Mouse (Mus musculus) lung, postnatal 25 days (tissue): ENCODE data around the gene Fchsd2.
A peak's percentile ranks its signal among the peaks of the same experiment; 100 is the strongest.

Experiments used
- DNase-seq: peaks from one replicate; pipeline ENCODE4 v3.0.0; 2022; ENCODE audit warnings: low spot score

Gene Fchsd2

GRCm38 (mm10) chr7:101210826-101211225 is 118.2 kb downstream of the Fchsd2 start:
- no peak for DNase-seq

GRCm38 (mm10) chr7:101213515-101214263 is 121.0 kb downstream of the Fchsd2 start:
- peak; percentile 48 for DNase-seq

GRCm38 (mm10) chr7:101216724-101217123 is 124.1 kb downstream of the Fchsd2 start:
- DNase-seq, result no peak

GRCm38 (mm10) chr7:101223501-101223900 is 130.8 kb downstream of the Fchsd2 start:
- DNase-seq, result no peak

- DNase-seq, result no peak
Measured at GRCm38 (mm10) chr7:101229336-101229735, 136.7 kb downstream of the Fchsd2 start.

GRCm38 (mm10) chr7:101231458-101231857 is 138.8 kb downstream of the Fchsd2 start:
- DNase-seq, result peak; percentile 53

GRCm38 (mm10) chr7:101232716-101233115 is 140.1 kb downstream of the Fchsd2 start:
- no peak for DNase-seq

- DNase-seq, result no peak
Measured at GRCm38 (mm10) chr7:101236712-101237473, 144.2 kb downstream of the Fchsd2 start.

GRCm38 (mm10) chr7:101248760-101249159 is 156.1 kb downstream of the Fchsd2 start:
- no peak for DNase-seq

GRCm38 (mm10) chr7:101249173-101249572 is 156.5 kb downstream of the Fchsd2 start:
- no peak for DNase-seq

GRCm38 (mm10) chr7:101253071-101253470 is 160.4 kb downstream of the Fchsd2 start:
- no peak for DNase-seq

- DNase-seq, result peak; percentile 52
Measured at GRCm38 (mm10) chr7:101258482-101258881, 165.8 kb downstream of the Fchsd2 start.

GRCm38 (mm10) chr7:101261941-101262546 is 169.4 kb downstream of the Fchsd2 start:
- no peak for DNase-seq

- DNase-seq, result no peak
Measured at GRCm38 (mm10) chr7:101263511-101263910, 170.8 kb downstream of the Fchsd2 start.

GRCm38 (mm10) chr7:101267457-101268259 is 175.0 kb downstream of the Fchsd2 start:
- DNase-seq, result no peak

GRCm38 (mm10) chr7:101271602-101272001 is 178.9 kb downstream of the Fchsd2 start:
- no peak for DNase-seq

GRCm38 (mm10) chr7:101272466-101273160 is 179.9 kb downstream of the Fchsd2 start:
- no peak for DNase-seq

- no peak for DNase-seq
Measured at GRCm38 (mm10) chr7:101282721-101283120, 190.1 kb downstream of the Fchsd2 start.

- no peak for DNase-seq
Measured at GRCm38 (mm10) chr7:101284504-101284903, 191.8 kb downstream of the Fchsd2 start.

- no peak for DNase-seq
Measured at GRCm38 (mm10) chr7:101286891-101287290, 194.2 kb downstream of the Fchsd2 start.

GRCm38 (mm10) chr7:101287820-101288219 is 195.2 kb downstream of the Fchsd2 start:
- no peak for DNase-seq
